Mouse (Mus musculus) fat pad, adult 2 months (tissue): ENCODE measurements around the gene Myh3.
"Not testable (repeated sequence)": the region's sequence is repeated elsewhere in the genome, so short reads cannot be mapped to it uniquely, and the experiment has no call there.

Source experiments
- DNase-seq: peaks from one replicate; pipeline ENCODE4 v3.0.0-alpha.2; 2011; ENCODE audit warnings: low read depth, low spot score; ENCODE audit errors: extremely low read depth

Gene Myh3

DNA sequence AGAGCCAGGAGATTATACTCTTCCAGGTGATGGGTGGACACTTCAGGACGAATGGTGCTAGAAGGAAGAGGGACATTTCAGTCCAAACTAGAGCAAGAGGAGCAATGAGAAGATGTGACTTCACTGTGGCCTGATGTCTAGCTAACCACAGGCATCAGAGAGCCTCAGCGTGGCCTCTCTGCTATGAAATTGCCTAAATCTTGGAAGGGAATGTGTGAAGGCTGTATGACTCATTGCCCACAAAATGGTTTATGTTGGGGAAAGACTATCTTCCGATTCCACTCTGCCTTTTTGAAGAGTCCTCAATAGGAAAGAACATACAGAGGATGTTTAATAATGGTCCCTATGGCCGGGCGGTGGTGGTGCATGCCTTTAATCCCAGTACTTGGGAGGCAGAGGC, 1.3 kb upstream of the Myh3 start:
- DNase-seq = no peak

DNA sequence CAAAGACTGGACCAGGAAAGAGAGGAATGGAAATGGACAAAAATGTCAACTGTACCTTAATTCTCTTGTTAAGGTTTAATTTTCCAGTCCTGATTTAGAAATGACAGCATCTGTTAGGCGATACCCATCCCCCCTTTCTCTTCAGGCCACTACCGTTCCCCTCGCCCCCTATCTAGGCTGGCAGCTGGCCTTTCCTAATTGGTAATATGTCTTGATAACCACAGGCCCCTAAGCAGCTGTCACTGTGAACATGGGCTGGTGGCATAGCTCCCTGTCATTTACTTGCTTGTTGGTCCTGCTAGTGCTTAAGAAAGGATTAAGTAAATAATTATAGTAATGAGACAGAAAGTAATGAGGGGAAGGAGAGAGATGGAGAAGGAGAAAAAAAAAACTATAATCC, 665 bp upstream of the Myh3 start:
- DNase-seq = no peak

DNA sequence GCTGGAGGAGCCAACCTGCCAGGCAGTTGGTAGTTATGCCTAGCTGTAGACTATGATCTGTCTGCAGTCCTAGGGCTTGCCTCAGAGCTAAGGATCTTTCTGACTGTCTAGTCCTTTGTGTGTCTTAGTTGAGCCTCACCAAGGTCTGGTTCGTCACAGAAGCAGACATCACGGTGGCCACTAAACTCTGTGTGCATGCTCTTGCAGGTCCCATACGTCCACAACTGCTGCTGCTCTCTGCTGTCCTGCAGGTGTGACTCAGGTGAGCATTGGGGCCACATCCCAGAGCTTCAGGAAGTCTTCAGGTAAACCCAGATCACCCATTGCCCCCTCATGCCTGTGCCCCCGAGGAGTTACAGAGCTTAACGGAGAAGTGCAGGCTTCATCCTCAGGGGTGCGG, 788 bp downstream of the Myh3 start:
- DNase-seq = no peak

DNA sequence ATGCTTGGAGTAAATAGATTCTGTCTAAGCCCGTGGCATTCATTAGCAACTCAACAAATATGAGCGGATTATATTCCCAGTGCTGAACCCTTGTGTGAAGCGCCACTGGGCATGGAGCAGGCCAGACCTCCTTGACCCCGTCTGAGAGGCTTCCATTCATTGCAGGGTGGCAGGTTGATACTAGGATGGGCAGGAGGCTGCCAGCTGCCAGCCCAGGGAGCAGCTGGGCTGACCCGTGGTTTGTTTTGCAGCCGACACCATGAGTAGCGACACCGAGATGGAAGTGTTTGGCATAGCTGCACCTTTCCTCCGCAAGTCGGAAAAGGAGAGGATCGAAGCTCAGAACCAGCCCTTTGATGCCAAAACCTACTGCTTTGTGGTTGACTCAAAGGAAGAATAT, 1.6 kb downstream of the Myh3 start:
- DNase-seq = no peak

DNA sequence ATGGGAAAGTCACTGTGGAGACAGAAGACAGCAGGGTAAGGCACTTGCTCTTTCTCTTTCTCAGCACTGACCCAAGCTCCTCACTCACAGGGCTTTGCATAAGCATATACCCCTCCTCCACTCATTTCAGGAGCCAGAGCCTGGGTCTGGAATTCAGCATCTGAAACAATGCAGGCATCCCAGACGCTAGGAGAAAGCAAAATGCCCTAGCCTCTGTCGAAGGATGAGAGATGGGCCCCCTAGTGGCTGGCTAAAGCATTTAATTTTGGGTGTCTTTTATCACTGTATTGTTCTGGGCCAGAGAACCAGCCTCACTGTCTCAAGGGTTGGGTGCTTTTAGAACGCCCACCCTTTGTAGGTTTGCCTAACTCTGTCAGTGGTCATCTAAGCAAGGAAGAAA, 2.1 kb downstream of the Myh3 start:
- no peak for DNase-seq

DNA sequence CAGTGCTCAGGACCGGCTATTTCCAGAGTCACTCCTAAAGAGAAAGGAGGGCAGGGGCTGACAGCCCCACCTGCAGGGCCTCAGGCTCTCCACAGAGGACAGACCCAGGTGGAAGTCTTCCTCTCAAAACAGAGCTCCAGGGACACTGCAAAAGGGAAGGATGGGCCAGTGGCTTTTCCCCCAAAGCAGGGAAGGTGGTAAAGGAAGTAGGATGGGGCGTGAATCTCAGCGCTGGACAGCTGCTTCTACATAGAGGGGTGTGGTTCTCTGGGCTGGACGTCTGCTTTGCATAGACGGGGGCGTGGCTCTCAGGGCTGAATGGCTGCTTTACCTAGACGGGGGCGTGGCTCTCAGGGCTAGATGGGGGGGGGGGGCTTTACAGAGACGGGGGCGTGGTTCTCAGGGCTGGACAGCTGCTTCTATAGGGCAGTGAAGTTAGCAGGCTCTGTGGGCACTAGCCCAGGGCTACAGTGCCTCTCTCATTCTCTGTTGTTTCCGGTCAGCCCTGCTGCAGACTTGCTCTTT, 3.1 kb downstream of the Myh3 start:
- no peak for DNase-seq

DNA sequence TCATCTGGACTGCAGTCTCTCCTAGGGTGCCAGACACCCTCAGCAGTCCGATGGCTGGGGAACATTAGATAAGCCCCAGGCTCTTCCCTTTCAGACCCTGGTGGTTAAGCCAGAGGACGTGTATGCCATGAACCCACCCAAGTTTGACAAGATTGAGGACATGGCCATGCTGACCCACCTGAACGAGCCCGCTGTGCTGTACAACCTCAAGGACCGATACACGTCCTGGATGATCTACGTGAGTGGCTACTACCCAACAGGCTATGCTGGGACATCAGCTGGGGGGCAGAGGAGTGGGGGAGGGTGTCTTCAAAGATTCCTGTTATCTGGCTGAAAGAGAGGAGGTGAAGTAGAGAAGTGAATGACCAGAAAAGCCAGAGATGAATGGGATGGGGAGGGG, 4.1 kb downstream of the Myh3 start:
- DNase-seq = no peak

DNA sequence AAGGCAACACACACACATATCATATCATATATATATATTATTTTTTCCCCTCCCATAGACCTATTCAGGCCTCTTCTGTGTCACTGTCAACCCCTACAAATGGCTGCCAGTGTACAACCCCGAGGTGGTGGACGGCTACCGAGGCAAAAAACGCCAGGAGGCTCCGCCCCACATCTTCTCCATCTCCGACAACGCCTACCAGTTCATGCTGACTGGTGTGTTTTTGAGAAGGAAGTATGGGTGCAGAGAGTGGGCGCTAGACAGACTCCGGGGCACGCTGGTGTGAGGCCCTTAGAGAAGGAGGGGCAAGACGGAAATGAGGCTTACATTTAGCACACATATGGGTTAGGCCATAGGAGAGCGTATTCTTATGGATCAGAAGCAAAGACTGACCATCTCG, 4.7 kb downstream of the Myh3 start:
- no peak for DNase-seq

DNA sequence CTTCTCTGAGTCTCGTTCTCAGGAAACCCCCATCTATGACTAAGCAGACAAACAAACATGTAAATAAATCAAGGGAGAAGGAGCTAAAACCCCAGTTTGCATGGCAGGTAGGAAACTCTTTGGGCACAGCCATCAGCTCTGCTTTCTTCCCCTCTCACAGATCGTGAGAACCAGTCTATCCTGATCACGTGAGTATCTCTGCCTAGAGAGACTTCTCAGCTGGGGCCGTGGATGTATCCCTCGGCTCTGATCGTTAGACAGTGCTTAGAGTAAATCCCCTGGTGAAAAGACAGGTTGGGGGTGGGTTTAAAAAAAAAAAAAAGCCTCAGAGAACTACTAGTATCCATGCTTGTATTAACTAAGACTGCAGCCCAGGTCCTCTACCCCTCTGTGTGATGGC, 5.1 kb downstream of the Myh3 start:
- no peak for DNase-seq

DNA sequence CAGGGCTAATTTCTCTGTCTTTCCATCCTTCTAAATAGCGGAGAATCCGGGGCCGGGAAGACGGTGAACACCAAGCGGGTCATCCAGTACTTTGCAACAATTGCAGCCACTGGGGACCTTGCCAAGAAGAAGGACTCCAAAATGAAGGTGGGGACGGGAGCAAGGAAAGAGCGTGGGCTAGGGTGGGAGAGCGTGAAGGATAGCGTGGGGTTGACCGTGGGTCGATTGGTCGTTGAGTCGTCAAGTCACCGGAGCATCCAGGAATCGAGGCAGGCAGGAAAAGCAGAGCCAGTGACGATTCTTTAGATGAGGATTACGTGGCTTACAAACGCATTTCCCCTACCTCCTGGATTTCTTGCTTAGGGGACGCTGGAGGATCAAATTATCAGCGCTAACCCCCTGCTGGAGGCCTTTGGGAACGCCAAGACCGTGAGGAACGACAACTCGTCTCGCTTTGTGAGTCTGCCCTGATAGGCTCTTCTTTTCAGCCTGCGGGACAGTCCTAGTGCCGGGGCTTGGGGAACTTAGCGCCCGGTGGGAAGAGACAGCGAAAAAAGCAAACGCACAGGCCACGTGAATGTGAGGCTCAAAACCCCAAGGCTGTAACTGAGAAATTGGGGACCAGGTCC, 5.7 kb downstream of the Myh3 start:
- DNase-seq = no peak

DNA sequence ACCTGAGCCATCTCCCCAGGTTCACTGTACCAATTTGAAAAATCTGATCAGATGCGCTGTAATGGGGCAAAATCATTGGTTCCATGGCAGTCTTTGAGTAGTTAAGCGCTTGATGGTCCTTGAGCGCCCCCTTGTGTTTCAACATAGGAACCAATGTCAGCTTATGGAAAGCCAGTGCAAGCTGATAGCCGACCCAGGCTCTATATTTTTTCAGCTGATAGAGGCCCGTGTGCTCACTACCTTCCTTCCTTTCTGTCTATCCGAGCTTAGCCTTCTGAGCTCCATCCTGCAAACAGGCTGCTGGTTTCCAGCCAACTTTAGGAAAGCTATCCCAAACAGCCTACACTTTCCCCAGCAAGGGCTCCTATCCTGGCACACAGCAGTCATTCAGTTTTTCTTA, 7.4 kb downstream of the Myh3 start:
- DNase-seq = no peak

DNA sequence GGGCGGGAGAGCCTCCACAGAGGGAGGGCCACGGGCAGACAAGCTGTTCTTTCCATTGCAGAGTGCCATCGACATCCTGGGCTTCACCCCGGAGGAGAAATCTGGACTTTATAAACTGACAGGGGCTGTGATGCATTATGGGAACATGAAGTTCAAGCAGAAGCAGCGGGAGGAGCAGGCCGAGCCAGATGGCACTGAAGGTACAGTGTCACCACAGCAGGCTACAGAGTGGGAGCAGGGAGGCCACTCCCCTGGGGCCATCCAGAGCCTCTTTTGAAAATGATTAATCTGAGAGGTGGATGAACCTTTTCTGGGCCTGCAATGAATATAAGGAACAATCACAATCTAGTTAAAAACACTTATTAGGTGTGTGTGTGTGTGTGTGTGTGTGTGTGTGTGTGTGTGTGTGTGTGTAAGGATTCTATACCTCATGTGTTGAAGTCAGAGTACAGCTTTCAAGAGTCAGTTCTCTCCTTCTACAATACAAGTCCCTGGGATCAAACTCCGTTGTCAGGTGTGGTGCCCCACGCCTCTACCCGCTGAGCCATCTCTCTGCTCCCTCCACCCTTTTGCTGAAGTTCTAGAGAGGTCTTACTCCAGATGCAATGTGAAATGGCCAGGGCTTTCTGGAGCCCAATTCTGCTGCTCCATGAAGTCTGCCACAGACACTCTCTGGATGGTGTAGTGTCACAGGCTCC, 8.5 kb downstream of the Myh3 start:
- DNase-seq = no peak

DNA sequence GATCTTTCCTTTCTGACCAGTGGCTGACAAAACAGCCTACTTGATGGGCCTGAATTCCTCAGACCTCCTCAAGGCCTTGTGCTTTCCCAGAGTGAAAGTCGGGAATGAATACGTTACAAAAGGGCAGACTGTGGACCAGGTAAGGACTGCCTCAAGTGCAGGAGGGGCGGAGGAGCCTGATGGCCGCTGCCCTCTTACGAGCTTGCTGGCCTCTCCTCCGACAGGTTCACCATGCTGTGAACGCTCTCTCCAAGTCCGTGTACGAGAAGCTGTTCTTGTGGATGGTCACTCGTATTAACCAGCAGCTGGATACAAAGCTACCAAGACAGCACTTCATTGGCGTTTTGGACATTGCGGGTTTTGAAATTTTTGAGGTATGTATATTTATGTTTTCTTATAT, 9.1 kb downstream of the Myh3 start:
- no peak for DNase-seq

DNA sequence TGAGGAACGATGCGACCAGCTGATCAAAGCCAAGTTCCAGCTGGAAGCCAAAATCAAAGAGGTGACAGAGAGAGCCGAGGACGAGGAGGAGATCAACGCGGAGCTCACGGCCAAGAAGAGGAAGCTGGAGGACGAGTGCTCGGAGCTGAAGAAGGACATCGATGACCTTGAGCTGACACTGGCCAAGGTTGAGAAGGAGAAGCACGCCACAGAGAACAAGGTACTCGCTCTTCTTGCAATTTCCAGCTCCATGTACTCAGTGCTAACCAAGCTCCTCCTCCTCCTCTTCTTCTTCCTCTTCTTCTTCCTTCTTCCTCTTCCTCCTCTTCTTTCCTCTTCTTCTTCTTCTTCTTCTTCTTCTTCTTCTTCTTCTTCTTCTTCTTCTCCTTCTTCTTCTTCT, 14.3 kb downstream of the Myh3 start:
- not testable (repeated sequence) for DNase-seq

DNA sequence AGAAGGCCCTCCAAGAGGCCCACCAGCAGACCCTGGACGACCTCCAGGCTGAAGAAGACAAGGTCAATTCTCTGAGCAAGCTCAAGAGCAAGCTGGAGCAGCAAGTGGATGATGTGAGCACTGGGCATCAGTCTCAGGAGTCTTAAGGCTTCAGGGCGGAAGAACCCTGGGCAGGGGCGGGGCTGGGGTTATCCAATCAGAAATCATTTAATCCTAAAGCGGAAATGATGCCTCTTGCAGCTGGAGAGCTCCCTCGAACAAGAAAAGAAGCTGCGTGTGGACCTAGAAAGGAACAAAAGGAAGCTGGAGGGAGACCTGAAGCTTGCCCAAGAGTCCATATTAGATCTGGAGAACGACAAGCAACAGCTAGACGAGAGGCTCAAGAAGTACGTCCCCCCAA, 15.1 kb downstream of the Myh3 start:
- DNase-seq = no peak

DNA sequence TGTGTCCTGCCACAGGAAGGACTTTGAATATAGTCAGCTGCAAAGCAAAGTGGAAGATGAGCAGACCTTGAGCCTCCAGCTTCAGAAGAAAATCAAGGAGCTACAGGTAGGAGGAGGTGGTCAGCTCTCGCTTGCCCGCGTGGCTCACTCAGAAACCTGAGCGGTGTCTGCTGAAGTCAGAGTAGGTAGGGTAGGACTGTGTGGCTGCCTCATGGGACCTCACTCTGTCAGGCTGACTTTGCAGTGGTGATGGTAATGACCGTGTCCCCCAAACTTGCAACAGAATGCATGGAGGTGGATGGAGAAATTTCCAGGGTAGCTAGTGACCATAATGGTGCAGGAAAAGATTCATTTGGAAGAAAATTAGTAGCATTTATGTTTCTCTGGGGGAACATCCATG, 15.6 kb downstream of the Myh3 start:
- no peak for DNase-seq

DNA sequence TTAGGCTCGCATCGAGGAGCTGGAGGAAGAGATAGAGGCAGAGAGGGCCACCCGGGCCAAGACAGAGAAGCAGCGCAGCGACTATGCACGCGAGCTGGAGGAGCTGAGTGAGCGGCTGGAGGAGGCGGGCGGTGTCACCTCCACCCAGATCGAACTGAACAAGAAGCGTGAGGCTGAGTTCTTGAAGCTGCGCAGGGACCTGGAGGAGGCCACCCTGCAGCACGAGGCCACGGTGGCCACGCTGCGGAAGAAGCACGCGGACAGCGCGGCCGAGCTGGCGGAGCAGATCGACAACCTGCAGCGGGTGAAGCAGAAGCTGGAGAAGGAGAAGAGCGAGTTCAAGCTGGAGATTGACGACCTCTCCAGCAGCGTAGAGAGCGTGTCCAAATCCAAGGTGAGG, 16.4 kb downstream of the Myh3 start:
- DNase-seq = no peak

DNA sequence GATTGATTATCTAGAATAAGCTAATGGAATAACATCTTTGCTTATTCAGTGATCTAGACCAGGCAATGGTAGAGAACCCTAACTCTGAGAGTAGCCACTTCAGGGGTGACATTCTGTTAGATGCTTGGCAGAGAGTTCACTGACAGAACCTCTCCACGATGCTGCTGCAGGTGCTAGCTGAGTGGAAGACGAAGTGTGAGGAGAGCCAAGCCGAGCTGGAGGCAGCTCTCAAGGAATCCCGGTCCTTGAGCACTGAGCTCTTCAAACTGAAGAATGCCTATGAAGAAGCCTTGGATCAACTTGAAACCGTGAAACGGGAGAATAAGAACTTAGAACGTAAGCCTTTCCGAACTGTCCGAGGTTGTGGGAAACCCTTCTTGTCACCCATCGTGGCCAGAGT, 19.6 kb downstream of the Myh3 start:
- DNase-seq = no peak

DNA sequence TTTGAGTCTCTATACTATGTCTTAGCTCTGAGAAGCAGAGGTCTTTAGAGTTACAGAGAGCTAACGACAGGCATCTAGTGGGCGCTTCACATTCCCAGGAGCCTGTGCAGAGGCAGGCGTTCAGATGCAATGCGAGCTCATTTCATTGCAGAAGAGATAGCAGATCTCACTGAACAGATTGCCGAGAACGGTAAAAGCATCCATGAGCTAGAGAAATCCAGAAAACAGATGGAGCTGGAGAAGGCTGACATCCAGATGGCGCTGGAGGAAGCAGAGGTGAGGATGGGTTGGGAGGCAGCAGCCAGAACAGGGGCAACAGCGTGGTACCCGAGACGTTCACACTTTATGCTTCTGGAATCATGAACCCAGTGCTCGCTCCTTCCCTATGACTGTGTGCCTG, 20.3 kb downstream of the Myh3 start:
- no peak for DNase-seq

DNA sequence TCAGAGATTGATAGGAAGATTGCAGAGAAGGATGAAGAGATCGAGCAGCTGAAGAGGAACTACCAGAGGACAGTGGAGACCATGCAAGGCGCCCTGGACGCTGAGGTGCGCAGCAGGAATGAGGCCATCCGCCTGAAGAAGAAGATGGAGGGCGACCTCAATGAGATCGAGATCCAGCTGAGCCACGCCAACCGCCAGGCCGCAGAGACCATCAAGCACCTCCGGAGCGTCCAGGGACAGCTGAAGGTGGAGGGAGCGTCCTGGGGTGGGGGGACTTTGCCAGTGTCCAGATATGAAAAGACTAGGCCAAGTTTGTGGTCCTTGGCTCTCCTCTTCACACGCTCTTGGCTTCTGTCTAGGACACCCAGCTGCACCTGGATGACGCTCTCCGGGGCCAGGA, 21.1 kb downstream of the Myh3 start:
- no peak for DNase-seq

DNA sequence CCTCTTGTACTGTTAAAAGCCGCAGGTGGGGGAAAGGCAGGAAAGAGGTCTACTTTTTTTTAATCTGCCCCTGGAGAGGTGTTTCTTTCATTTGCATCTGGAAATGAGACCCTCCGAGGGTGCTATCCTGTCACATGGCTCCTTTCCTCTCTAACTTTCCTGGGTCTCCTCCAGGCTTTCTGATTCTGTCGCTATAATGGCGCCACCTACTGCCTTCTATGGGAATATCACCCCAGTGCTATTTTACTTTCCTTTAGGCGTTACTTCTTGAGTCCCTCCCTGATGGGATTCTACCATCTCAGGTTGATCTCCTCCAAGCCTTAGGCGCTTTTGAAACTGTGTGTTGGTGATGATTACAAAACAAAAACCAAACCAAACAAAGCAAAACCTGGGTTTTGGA, 22.1 kb downstream of the Myh3 start:
- no peak for DNase-seq

DNA sequence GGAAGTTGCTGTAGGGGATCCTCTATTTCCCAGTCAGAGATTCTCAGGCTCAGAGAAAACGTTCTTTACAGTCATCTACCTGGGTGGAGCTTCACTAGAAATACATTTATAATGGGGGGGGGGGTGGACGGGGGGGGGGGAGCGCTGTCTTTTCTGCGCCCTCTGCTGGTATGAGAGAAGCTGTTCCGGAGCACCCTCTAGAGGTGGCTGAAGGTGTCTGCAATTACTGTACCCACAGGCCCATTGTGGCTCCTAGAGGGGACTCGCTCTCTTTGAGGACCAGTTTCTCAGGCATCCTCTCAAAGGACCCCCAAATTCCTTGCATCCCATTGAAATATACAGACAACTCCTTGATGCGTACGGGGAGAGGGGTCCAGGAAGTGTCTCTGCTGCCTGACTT, 23.6 kb downstream of the Myh3 start:
- no peak for DNase-seq

DNA sequence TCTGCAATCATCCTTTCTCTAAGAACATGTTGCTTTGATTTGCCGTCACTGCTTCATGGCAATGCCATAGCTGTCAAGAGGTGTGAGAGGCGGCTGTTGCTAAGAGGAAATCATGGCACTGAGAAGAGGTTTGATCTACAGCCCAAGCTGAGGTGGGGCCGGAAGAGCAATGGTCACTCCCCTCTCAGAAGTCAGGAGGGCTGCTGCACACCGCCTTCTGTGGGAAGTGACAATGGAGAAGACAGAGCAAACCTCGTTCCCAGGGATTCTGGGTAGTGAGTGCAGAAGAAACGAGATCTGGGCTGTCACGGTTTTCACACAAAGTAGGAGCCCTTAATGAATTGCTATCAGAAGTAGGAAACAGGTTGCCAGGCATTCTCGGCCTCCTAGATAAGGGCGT, 25.2 kb downstream of the Myh3 start:
- DNase-seq = no peak
